Mouse (Mus musculus) liver, postnatal 0 days (tissue): ENCODE results near the gene Gm28043.

Experiments
- CTCF ChIP-seq: sonication (generic); IDR thresholded peaks from 2 replicates; pipeline ENCODE4 v1.5.1; 2016; ENCODE audit warnings: antibody characterized with exemption, low read depth
- EP300 ChIP-seq: IDR thresholded peaks from 2 replicates; pipeline ENCODE4 v1.6.1; 2016; ENCODE audit warnings: antibody characterized with exemption, low read depth, mild to moderate bottlenecking

DNA sequence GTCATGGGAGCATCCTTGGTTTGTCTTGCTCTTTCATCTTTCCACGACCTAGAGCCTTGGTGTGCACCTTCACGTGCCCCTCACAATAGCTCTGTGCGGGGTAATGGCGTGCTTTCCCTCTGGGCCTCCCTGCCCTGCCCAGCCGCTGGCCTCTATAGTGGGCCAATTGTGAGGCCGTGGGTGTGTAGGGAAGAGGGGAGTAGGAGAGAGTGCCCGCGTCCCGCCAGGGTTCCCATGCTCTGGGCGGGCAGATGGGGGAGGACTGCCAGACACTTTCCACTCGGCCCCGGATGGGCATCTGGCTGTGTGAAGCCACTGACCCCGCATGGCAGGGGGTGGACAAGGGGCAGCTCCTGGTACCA lies 17.9 kb upstream of the Gm28043 start:
- no peak for TF ChIP-seq CTCF
- TF ChIP-seq EP300, result no peak
